Mouse (Mus musculus) induced T-regulatory cell, adult 2 months (primary cell): ENCODE results near the gene Gna15.
A peak's percentile ranks its signal among the peaks of the same experiment; 100 is the strongest.

Experiments
- DNase-seq: peaks from one replicate; pipeline ENCODE4 v3.0.0-alpha.2; 2012; ENCODE audit warnings: low read depth

Gene Gna15

GRCm38 (mm10) chr10:81467670-81468235 is 56.3 kb downstream of the Gna15 start:
- no peak for DNase-seq

- no peak for DNase-seq
Measured at GRCm38 (mm10) chr10:81466881-81467280, 57.1 kb downstream of the Gna15 start.

GRCm38 (mm10) chr10:81466066-81466465 is 58.0 kb downstream of the Gna15 start:
- no peak for DNase-seq

GRCm38 (mm10) chr10:81465265-81465645 is 58.8 kb downstream of the Gna15 start:
- no peak for DNase-seq

- peak; percentile 83 for DNase-seq
Measured at GRCm38 (mm10) chr10:81464405-81465264, 59.4 kb downstream of the Gna15 start.

- DNase-seq = no peak
Measured at GRCm38 (mm10) chr10:81463531-81463930, 60.5 kb downstream of the Gna15 start.

- DNase-seq = no peak
Measured at GRCm38 (mm10) chr10:81462917-81463316, 61.1 kb downstream of the Gna15 start.

GRCm38 (mm10) chr10:81462415-81462804 is 61.6 kb downstream of the Gna15 start:
- DNase-seq = no peak

- peak; percentile 68 for DNase-seq
Measured at GRCm38 (mm10) chr10:81461673-81462414, 62.2 kb downstream of the Gna15 start.

- no peak for DNase-seq
Measured at GRCm38 (mm10) chr10:81460951-81461350, 63.1 kb downstream of the Gna15 start.

GRCm38 (mm10) chr10:81460471-81460870 is 63.6 kb downstream of the Gna15 start:
- DNase-seq = no peak

- no peak for DNase-seq
Measured at GRCm38 (mm10) chr10:81459399-81459798, 64.6 kb downstream of the Gna15 start.

GRCm38 (mm10) chr10:81458267-81458666 is 65.8 kb downstream of the Gna15 start:
- no peak for DNase-seq

- DNase-seq = no peak
Measured at GRCm38 (mm10) chr10:81457624-81458023, 66.4 kb downstream of the Gna15 start.

GRCm38 (mm10) chr10:81456983-81457563 is 67.0 kb downstream of the Gna15 start:
- DNase-seq = no peak

- no peak for DNase-seq
Measured at GRCm38 (mm10) chr10:81455181-81455895, 68.7 kb downstream of the Gna15 start, which contains the start of gene Nfic. Gene Nfic, minus strand, starts transcription at chr10:81455635.

GRCm38 (mm10) chr10:81454106-81454505 is 69.9 kb downstream of the Gna15 start:
- DNase-seq = no peak

GRCm38 (mm10) chr10:81452947-81453288 is 71.1 kb downstream of the Gna15 start:
- no peak for DNase-seq
